Mouse (Mus musculus) left cerebral cortex, adult 9 months (tissue): ENCODE measurements at regions not wholly inside any gene's neighbourhood (a gene's known extent, or its start where the extent isn't known, plus 50 kb on each side); places are given as distances from the start of the nearest gene placed in this dataset.

Experiments
- DNase-seq, 2 experiments: peaks; one replicate each; pipeline ENCODE4 v3.0.0; 2022; ENCODE audit warnings: low spot score in 2 of 2

DNA sequence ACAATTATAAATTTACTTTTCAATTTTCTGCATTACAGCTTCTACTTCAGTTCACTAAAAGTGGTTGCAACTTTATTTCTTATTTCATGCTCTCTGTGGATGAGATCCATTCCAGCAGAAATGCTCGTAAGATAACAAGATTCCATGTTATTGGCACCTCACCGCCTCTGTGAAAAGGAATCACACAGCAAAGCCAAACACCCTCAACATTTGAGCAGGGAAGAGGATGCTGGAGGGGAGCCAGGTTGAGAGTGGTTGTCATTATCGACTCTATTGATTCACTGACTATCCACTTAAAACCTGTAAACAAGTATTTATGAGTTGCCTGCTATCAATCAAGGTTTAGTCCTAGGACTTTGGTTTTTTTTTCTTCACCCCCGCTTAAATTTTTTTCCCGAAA is 261.1 kb upstream of the Ccdc54 start:
- no peak for DNase-seq

GRCm38 (mm10) chr16:50847693-50848092 is 256.7 kb upstream of the Ccdc54 start:
- DNase-seq = peak in 1 of 2 experiments; percentile 24

GRCm38 (mm10) chr16:50846505-50846904 is 255.6 kb upstream of the Ccdc54 start:
- no peak for DNase-seq

- DNase-seq = peak; percentile 26 to 84
Observed at GRCm38 (mm10) chr16:50841677-50842580, 251.0 kb upstream of the Ccdc54 start.

GRCm38 (mm10) chr16:50841205-50841604 is 250.3 kb upstream of the Ccdc54 start:
- no peak for DNase-seq

DNA sequence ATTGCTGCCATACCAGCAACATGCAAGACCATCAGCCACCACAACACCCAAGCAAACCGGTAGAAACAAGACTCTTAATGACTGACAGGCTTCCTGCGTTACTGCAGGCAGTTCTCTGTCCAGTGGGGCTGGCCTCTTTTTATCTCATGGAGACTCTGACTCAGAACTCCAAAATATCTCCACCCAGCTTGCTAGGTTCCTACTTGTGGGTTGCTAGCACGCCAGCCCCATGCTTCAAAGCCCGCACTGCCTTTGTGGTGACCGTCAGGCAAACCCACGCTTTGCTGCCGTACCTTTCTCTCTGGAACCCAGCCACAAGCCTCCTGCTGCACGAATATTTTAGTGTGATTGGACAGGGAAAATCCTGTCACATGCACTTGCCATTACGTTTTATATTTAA is 248.7 kb upstream of the Ccdc54 start:
- peak in 1 of 2 experiments; percentile 35 for DNase-seq

GRCm38 (mm10) chr16:50837416-50837815 is 246.5 kb upstream of the Ccdc54 start:
- DNase-seq = peak in 1 of 2 experiments; percentile 10

GRCm38 (mm10) chr16:50836457-50836856 is 245.5 kb upstream of the Ccdc54 start:
- no peak for DNase-seq

- no peak for DNase-seq
Observed at GRCm38 (mm10) chr16:50833357-50833756, 242.4 kb upstream of the Ccdc54 start.

- no peak for DNase-seq
Observed at GRCm38 (mm10) chr16:50822352-50822751, 231.4 kb upstream of the Ccdc54 start.

GRCm38 (mm10) chr16:50814626-50815025 is 223.7 kb upstream of the Ccdc54 start:
- DNase-seq = no peak

GRCm38 (mm10) chr16:50799145-50799794 is 208.3 kb upstream of the Ccdc54 start:
- peak in 1 of 2 experiments; percentile 61 for DNase-seq

DNA sequence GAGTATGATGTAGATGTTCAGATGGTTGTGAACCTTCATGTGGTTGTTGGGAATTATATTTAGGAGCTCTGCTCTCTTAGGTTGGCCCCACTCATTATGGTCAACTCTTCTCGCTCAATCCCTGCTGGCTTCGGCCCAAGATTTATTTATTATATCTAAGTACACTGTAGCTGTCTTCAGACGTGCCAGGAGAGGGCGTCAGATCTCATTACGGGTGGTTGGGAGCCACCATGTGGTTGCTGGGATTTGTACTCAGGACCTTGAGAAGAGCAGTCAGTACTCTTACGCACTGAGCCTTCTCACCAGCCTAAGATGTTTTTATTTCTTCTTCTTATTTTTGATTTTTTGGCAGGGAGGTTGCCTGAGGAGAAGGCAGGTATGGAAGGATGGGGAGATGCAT is 207.1 kb upstream of the Ccdc54 start:
- DNase-seq = no peak

GRCm38 (mm10) chr16:50792960-50793359 is 202.0 kb upstream of the Ccdc54 start:
- no peak for DNase-seq

DNA sequence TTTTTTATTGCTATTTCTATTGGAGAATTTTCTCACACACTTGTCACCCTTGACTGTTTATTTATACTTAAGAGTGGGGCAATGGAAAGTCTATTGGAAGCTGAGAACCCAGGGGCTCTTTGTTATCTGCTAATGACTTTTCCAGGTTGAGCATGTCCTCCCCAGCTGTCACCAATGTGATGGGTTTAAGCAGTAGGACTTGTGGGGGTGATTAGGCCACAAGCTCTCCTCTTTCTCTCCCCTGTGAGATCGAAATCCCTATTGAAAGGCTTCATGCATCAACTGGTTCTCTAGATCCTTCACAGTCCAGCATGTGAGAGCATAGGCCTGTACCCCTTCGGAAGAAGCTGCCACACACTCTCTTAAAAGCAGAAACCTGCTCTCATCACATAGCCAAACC is 201.6 kb upstream of the Ccdc54 start:
- DNase-seq = no peak

DNA sequence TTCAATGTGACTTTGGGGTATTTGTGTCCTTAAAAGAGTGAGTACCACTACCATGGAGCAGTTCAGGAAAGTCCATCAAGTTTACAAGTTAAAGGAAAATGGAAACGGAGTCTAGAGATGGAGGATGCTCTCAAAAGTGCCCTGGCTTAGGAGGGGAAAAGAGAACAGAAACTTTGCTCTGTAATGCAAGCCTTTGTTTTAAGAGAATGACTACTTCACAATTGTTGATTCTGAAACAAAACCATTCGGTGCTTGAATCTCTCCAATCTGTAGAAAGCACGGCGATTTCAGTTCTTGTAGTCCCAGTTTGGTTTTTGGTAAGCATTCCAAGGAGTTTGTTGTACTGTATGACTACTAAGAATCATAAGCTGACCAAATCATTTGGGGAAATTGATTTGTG is 197.7 kb upstream of the Ccdc54 start:
- no peak for DNase-seq

DNA sequence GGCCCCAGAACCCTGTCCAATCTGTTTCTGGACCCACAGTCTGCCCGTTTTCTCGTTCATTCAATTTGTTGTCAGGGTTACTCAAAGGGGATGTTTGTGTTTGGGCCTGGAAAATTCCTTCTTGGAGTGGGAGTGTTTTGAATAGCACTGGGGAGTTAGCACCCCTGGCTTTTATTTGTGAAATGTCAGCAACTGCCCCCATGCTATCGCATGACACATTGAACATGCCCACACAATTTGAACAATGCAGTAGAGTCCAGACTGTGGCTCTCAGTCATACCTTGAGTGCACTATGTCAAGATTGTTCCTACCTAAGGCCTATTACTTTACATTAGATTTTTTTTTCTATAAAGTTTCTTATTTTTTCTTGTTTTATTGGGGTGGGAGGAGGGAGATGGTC is 195.2 kb upstream of the Ccdc54 start:
- DNase-seq = no peak

- no peak for DNase-seq
Observed at GRCm38 (mm10) chr16:50785384-50785783, 194.4 kb upstream of the Ccdc54 start.

- no peak for DNase-seq
Observed at GRCm38 (mm10) chr16:50784651-50785228, 193.8 kb upstream of the Ccdc54 start.

- no peak for DNase-seq
Observed at GRCm38 (mm10) chr16:50783784-50784650, 193.1 kb upstream of the Ccdc54 start.

- DNase-seq = no peak
Observed at GRCm38 (mm10) chr16:50783240-50783639, 192.3 kb upstream of the Ccdc54 start.
